Mouse (Mus musculus) cerebellum, adult 8-10 months (tissue): ENCODE results near the gene Hand2.

Source experiments
- DNase-seq: peaks from one replicate; pipeline ENCODE4 v3.0.0; 2022

The Hand2 gene

DNA sequence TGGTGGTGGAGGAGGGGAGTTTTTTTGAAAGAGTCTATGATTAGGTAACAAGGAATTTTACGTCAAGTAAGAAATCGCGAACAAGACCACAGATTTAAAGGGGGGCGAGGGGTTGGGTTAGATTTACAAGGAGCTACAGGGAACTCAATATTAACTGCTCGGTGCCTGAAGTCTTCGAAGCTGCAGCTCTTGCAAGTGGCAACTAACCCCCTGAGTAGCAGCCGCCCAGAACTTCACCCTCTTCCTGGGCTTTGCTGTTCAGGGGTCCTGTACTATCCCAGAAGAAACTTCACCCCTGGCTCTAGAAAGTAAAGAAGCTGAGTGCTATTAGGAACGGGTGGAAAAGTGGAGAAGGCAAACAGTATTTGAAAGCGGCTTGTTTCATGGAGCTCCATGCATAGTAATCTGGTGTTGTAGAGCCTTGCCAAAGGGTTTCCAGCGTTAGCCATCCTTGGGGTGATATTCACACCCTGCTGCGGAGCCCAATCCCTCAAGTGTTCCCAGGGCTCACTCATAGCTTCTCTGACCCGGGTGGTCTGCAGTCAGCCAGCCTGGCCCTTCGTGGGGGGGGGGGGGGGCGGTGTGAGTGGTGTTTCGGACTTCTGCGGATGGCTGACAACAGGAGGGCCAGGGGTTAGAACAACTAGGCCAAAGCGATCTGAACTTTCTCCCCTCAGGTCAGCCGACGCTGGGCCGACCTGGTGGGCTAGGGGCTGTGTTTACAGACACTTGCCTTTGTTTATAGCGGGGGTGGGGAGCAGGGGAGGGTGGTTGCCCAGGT lies 4.5 kb downstream of the Hand2 start:
- DNase-seq: no peak

- DNase-seq: no peak
These were observed 5.6 kb downstream of the Hand2 start for GRCm38 (mm10) chr8:57326091-57327065.

GRCm38 (mm10) chr8:57327281-57328160 lies 6.7 kb downstream of the Hand2 start:
- no peak for DNase-seq

GRCm38 (mm10) chr8:57328161-57328920 lies 7.6 kb downstream of the Hand2 start:
- no peak for DNase-seq

GRCm38 (mm10) chr8:57328931-57329341 lies 8.2 kb downstream of the Hand2 start:
- DNase-seq: no peak

- no peak for DNase-seq
These were observed 9.3 kb downstream of the Hand2 start for GRCm38 (mm10) chr8:57330106-57330505.

DNA sequence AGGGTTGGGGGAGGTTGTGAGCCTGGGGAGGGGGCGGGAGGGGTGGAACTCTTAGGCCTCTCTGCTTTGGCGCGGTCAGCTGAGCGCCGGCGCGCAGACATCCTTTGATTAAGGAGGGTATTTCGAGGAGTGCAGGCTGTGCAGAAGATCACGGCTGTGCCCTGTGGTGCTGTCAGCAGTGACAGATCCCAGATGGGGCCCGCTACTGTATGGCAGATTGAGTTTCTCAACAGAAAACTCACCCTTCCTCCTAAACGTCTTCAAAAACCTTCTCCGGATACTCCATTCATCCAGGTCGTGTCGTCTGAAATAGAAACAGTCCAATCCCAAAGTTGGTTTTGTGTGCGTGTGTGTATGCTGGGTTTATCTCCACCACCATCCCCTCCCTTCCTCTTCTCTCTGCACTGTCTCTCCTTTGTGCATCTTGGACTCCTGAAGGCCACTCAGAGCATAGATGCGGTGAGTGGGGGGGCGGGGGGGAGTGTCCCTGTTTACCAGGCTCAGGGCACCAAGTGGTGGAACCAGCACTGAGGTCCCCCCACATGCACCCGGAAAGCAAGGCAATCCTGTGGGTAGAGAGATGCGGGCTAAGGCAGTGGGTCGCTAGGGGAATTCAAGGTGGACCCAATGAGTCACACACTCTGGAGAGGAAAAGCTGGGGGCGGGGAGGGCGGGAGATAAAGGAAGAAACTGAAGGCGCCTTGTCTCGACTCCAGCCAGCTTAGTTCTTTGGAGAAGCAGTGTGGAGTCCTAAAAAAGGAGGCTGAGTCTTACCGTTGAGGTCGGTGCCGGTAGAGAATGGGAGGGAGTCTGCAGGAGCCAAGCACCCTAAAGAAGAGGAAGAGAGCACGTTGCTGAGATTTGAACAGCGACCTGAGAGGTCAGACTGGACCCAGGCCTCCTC lies 11.2 kb downstream of the Hand2 start:
- no peak for DNase-seq

GRCm38 (mm10) chr8:57332676-57333482 lies 12.1 kb downstream of the Hand2 start:
- no peak for DNase-seq

DNA sequence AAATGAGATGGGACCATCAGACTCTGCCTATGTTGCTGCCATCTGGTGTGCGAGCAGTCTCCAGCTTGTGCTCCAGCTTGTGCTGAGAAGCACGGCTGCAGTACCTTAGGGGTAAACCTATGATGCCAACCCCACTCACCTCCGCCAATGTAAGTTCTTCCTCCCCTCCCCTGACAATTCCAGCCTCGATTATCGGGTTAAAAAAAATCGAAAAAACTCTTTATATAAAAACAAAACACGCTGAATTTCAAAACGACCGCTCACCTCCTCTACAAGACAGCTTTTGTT lies 12.6 kb downstream of the Hand2 start:
- no peak for DNase-seq

DNA sequence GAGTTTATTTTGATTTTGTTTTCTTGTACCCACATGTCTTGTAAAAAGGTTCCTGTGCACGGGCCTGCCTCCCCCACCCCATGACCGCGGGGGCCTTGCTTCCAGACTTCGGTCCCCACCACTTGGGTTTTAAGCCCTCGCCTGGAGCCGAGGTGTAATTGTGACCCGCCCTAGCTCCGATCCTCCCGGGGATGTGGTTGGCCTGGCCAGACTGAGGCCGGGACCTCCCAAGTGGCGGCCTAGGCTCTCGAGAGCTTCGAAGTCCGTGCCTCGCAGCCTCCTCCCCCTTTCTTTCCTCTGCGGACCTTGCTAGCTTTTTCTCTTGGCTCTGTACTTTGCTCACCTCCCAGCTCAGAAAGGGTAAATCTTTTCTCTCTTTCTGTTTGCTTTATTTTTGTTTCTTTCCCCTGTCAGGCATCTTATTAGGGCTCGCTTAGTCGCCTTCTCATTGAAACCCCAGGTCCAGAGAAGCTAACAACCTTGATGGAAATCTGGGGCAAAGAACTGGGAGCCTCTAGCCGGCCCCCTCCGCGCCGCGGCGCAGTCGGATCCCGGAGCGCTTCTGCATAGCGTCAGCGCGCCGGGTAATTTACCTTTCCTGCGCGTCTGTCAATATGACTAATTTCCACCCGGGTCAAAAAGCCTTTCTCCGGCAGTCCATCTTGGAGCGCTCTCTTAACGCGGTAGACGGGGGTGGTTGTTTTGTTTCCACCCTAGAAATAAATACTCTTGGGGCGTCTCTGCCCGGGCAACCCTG lies 13.2 kb downstream of the Hand2 start:
- DNase-seq: no peak

DNA sequence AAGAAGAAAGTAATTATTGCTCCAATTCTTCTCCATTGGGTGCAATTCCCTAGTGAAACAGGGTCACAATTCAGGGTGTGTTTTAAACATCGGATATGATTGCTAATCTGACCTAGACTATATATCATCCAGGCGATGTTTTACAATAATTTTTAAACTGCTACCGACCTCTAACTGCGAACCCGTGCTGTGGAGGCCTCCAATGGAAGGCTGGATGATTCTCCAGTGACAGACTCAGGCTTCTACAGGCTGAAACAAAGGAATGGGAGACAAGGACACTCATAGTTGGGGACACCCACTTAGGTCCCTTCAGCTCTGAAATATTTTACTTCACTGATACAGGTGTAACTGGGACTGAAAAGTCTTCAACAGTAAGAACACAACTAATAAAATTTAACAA lies 13.9 kb downstream of the Hand2 start:
- no peak for DNase-seq

- DNase-seq: no peak
These were observed 16.7 kb downstream of the Hand2 start for GRCm38 (mm10) chr8:57337271-57338030.

GRCm38 (mm10) chr8:57339711-57340650 lies 19.2 kb downstream of the Hand2 start:
- DNase-seq: no peak

- DNase-seq: no peak
These were observed 20.2 kb downstream of the Hand2 start for GRCm38 (mm10) chr8:57340840-57341540.

DNA sequence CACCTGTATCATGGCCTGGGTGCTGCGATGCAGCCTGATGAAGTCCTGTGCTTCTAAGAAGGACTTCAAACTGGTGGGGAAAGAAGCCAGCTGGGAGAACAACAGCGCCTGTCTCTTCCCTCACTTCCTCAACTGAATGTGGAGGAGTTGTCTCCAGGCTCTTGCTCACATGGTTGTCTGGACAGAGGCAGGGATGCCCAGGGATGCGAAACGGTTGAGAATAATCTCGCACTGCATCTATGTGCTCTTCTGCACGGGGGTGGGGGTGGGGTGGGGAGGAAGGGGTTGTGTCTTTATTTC lies 20.7 kb downstream of the Hand2 start:
- no peak for DNase-seq

DNA sequence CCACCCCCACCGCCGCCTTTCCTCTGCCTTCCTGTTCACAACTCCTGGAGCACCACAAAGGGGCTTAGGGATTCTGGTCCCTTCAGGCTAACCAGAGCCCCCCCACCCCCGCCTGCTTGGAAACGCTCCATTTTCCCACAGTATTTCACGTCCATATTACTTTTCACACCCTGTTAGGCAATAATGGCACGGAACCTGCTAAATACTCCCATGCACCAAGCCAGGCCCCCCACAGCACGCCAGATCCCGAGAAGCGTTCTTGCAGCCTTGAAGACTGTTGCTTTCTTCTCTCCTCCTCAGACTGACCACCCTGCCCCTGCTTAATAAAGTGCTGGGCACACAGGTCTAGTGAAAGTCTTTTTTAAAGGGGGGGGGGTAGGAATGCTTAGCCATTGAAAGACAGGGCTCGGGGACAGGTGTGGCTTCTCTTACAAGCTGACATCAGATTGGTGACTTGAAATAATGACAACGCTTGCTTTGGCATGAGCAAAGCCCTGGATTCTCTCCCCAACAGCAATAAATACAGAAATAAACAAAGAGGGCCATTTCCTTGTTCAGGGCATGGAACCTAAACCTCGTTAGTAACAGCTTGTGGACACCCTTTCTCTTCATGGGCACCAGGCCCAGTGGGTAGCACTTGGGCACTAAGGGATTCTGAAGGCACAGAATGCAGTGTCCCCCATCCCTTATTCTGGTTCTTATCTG lies 21.8 kb downstream of the Hand2 start:
- DNase-seq: no peak
